ENCODE assay signal across 25 mouse cellular contexts in genomic region chr1:80159586-80159985, GRCm38 (mm10). TPM values are rescaled to one million over a fixed set of nuclear protein-coding genes. Genes with fewer than 3 reads are reported as not detected.
DNase-seq lines count a peak whose midpoint lies in the region; ATAC-seq and TF ChIP-seq lines count a peak whose summit lies in the region.
"Had no signal": no experiment of that assay in that cellular context is flagged by ENCODE, and none has a peak within 500 bp of the region (broad histone marks: within the 10 kb centered on the region; RNA-seq: fewer than 3 reads in every experiment).

No protein-coding gene starts in this region.

- peak; percentile 75 for DNase-seq in adrenal gland, adult 2 months
- DNase-seq in adrenal gland, postnatal 4 days (ENCODE audit: low spot score in 2 of 2): no peak
- DNase-seq in adrenal gland, adult 8-10 months: peak; percentile 33
- DNase-seq in adrenal gland, postnatal 10 days: peak; percentile 28
- DNase-seq in adrenal gland, postnatal 36 days: peak; percentile 50 to 68
- DNase-seq in hindbrain, embryonic 14.5 days (ENCODE audit: low spot score): no peak
- no peak for DNase-seq in gastrocnemius, postnatal 36 days
- no peak for DNase-seq in stomach, postnatal 0 days (ENCODE audit: low spot score)
- DNase-seq: cerebellum, adult 11 months; cerebellum, adult 18-20 months; cerebellum, adult 8-10 months; cerebellum, adult 9-11 months; cerebellum, postnatal 14 days; cerebellum, postnatal 36 days; embryo, embryonic 11 days had no signal

- H3K36me3 ChIP-seq in hindbrain, embryonic 14.5 days (replicated peaks; ENCODE audit: control insufficient read depth, insufficient read depth): no peaks in the 10 kb centered on the region
- no peaks in the 10 kb centered on the region for H3K36me3 ChIP-seq in stomach, postnatal 0 days (ENCODE audit: control insufficient read depth, insufficient read depth, low read length)
- H3K36me3 ChIP-seq: embryonic facial prominence, embryonic 13.5 days; embryonic facial prominence, embryonic 15.5 days; forebrain, embryonic 10.5 days; forebrain, embryonic 12.5 days had no signal

- no peak overlapping the region for H3K27ac ChIP-seq in hindbrain, embryonic 14.5 days
- H3K27ac ChIP-seq in stomach, postnatal 0 days (replicated peaks): no peak overlapping the region
- H3K27ac ChIP-seq: embryonic facial prominence, embryonic 13.5 days; embryonic facial prominence, embryonic 15.5 days; forebrain, embryonic 10.5 days; forebrain, embryonic 12.5 days had no signal

- H3K9ac ChIP-seq in hindbrain, embryonic 14.5 days: no peak overlapping the region
- H3K9ac ChIP-seq in stomach, postnatal 0 days (ENCODE audit: low read length): no peak overlapping the region
- H3K9ac ChIP-seq: embryonic facial prominence, embryonic 13.5 days; embryonic facial prominence, embryonic 15.5 days; forebrain, embryonic 12.5 days had no signal

- H3K4me3 ChIP-seq in hindbrain, embryonic 14.5 days (replicated peaks; ENCODE audit: low read length): no peak overlapping the region
- no peak overlapping the region for H3K4me3 ChIP-seq in stomach, postnatal 0 days (ENCODE audit: low read depth, low read length)
- H3K4me3 ChIP-seq: embryonic facial prominence, embryonic 13.5 days; embryonic facial prominence, embryonic 15.5 days; erythroblast, embryonic 14.5 days; forebrain, embryonic 10.5 days; forebrain, embryonic 12.5 days had no signal

- intact Hi-C loops in gastrocnemius, postnatal 36 days (cut with DNase I): no loop called here

- TF ChIP-seq CTCF in stomach, postnatal 0 days (IDR thresholded peaks at IDR 0.05; ENCODE audit: low read depth): no peak

- no peak overlapping the region for H3K4me2 ChIP-seq in hindbrain, embryonic 14.5 days (replicated peaks)
- H3K4me2 ChIP-seq in stomach, postnatal 0 days (replicated peaks; ENCODE audit: low read depth): no peak overlapping the region
- H3K4me2 ChIP-seq: embryonic facial prominence, embryonic 13.5 days; embryonic facial prominence, embryonic 15.5 days; forebrain, embryonic 12.5 days had no signal

- no peaks in the 10 kb centered on the region for H3K27me3 ChIP-seq in hindbrain, embryonic 14.5 days (ENCODE audit: control insufficient read depth, insufficient read depth, low read length)
- H3K27me3 ChIP-seq in stomach, postnatal 0 days (ENCODE audit: control insufficient read depth, insufficient read depth, low read length): no peaks in the 10 kb centered on the region
- H3K27me3 ChIP-seq: embryonic facial prominence, embryonic 13.5 days; embryonic facial prominence, embryonic 15.5 days; forebrain, embryonic 12.5 days had no signal

- no peaks in the 10 kb centered on the region for H3K4me1 ChIP-seq in hindbrain, embryonic 14.5 days (replicated peaks; ENCODE audit: control insufficient read depth, insufficient read depth, low read length)
- no peaks in the 10 kb centered on the region for H3K4me1 ChIP-seq in stomach, postnatal 0 days (replicated peaks; ENCODE audit: control insufficient read depth, insufficient read depth)
- H3K4me1 ChIP-seq: embryonic facial prominence, embryonic 13.5 days; embryonic facial prominence, embryonic 15.5 days; forebrain, embryonic 10.5 days; forebrain, embryonic 12.5 days had no signal

- H3K9me3 ChIP-seq in hindbrain, embryonic 14.5 days (ENCODE audit: control insufficient read depth, low read length): no peaks in the 10 kb centered on the region
- no peaks in the 10 kb centered on the region for H3K9me3 ChIP-seq in stomach, postnatal 0 days (ENCODE audit: control insufficient read depth, low read length)
- H3K9me3 ChIP-seq: embryonic facial prominence, embryonic 13.5 days; embryonic facial prominence, embryonic 15.5 days; forebrain, embryonic 10.5 days; forebrain, embryonic 12.5 days had no signal

- TF ChIP-seq EP300 in stomach, postnatal 0 days (optimal IDR thresholded peaks at IDR 0.05): no peak

- ATAC-seq in hindbrain, embryonic 14.5 days (ENCODE audit: low FRiP score): no peak
- ATAC-seq in stomach, postnatal 0 days (ENCODE audit: low FRiP score, low TSS enrichment): no peak
- ATAC-seq: forebrain, embryonic 14.5 days; forebrain, embryonic 16.5 days had no signal

RNA-seq across cellular contexts. Expression of gene Fam124b, which starts 58.7 kb away (rescaled TPM):
- under 1 TPM; 0.14 to 0.31 TPM for total RNA-seq in adrenal gland, adult 2 months (2021)
- polyA plus RNA-seq in adrenal gland, adult 2 months (2012; rRNA removed): 0.03 TPM in 2 replicates
- total RNA-seq in adrenal gland, postnatal 4 days (2021): 1 to 10 TPM; 1.3 to 2.0 TPM
- under 1 TPM; 0.11 to 0.15 (median 0.14) TPM for total RNA-seq in adrenal gland, adult 8-10 months (2022)
- total RNA-seq in adrenal gland, postnatal 10 days (2021): 1 to 10 TPM; 1.7 to 3.5 TPM
- under 1 TPM in 1 of 2 experiments, not detected in 1; 0.50 TPM for total RNA-seq in adrenal gland, postnatal 36 days (2021)
- polyA plus RNA-seq in hindbrain, embryonic 14.5 days (2014; fragmentation: Nextera tagmentation; extraction: Ambion mirVana): 0.82 and 1.0 TPM in 2 replicates
- total RNA-seq in gastrocnemius, postnatal 36 days (2021): 1 to 10 TPM in 1 of 2 experiments, under 1 TPM in 1; 0.23 to 1.2 TPM
- 0.29 and 0.30 TPM in 2 replicates for polyA plus RNA-seq in stomach, postnatal 0 days (2015; fragmentation: Nextera tagmentation; extraction: Ambion mirVana)
- total RNA-seq: common myeloid progenitor, adult 5-6 weeks; MEL had no signal
- polyA plus RNA-seq: erythroblast, embryonic 14.5 days; frontal cortex, adult 2 months had no signal

Comparison
In these comparisons a context has a peak if more than half of its experiments do, and no peak if none do; other contexts are left out.
1. DNase-seq: peak in adrenal gland, adult 2 months (single experiment), adrenal gland, adult 8-10 months (single experiment), adrenal gland, postnatal 10 days (single experiment) and adrenal gland, postnatal 36 days (2 of 2); none in adrenal gland, postnatal 4 days (0 of 2), hindbrain, embryonic 14.5 days (single experiment), gastrocnemius, postnatal 36 days (0 of 2) and stomach, postnatal 0 days (single experiment).